Mouse (Mus musculus) fibroblast of lung, adult 2 months (primary cell): ENCODE results near the gene Echs1.

ENCODE experiments used
- DNase-seq: peaks from one replicate; pipeline ENCODE4 v3.0.0-alpha.2; 2011; ENCODE audit warnings: low read depth

The Echs1 gene

GRCm38 (mm10) chr7:140115583-140116328, 520 bp downstream of the Echs1 start, which contains the start of gene Paox:
Paox (plus strand) TSS chr7:140115799.
- peak; percentile 94 for DNase-seq

GRCm38 (mm10) chr7:140111943-140112342, 4.3 kb downstream of the Echs1 start:
- peak; percentile 89 for DNase-seq

GRCm38 (mm10) chr7:140104009-140104408, 12.3 kb downstream of the Echs1 start:
- no peak for DNase-seq

- DNase-seq, result peak; percentile 52
Observed at GRCm38 (mm10) chr7:140101993-140102860, 14.0 kb downstream of the Echs1 start, which contains the start of gene Fuom. Fuom (minus strand) TSS chr7:140102441.

GRCm38 (mm10) chr7:140101498-140101897, 14.8 kb downstream of the Echs1 start:
- DNase-seq, result no peak

GRCm38 (mm10) chr7:140098466-140098865, 17.8 kb downstream of the Echs1 start:
- no peak for DNase-seq

GRCm38 (mm10) chr7:140096055-140096454, 20.2 kb downstream of the Echs1 start:
- no peak for DNase-seq

- no peak for DNase-seq
Observed at GRCm38 (mm10) chr7:140095556-140095955, 20.7 kb downstream of the Echs1 start.

GRCm38 (mm10) chr7:140094954-140095353, 21.3 kb downstream of the Echs1 start:
- no peak for DNase-seq

- DNase-seq, result no peak
Observed at GRCm38 (mm10) chr7:140092924-140093528, 23.2 kb downstream of the Echs1 start, which contains the start of gene Prap1. Prap1 (plus strand) TSS chr7:140093395.

- DNase-seq, result no peak
Observed at GRCm38 (mm10) chr7:140090601-140091000, 25.7 kb downstream of the Echs1 start.

GRCm38 (mm10) chr7:140082242-140082678, 34.0 kb downstream of the Echs1 start, which contains the start of gene Caly:
Caly (minus strand) TSS chr7:140082548.
- DNase-seq, result no peak

- no peak for DNase-seq
Observed at GRCm38 (mm10) chr7:140081408-140082241, 34.7 kb downstream of the Echs1 start.

- peak; percentile 31 for DNase-seq
Observed at GRCm38 (mm10) chr7:140080503-140081156, 35.6 kb downstream of the Echs1 start.

- DNase-seq, result peak; percentile 49
Observed at GRCm38 (mm10) chr7:140078711-140079110, 37.6 kb downstream of the Echs1 start.

GRCm38 (mm10) chr7:140077698-140078097, 38.6 kb downstream of the Echs1 start:
- DNase-seq, result no peak

- no peak for DNase-seq
Observed at GRCm38 (mm10) chr7:140070042-140070711, 46.1 kb downstream of the Echs1 start.

GRCm38 (mm10) chr7:140067397-140067796, 48.9 kb downstream of the Echs1 start:
- DNase-seq, result no peak

- DNase-seq, result no peak
Observed at GRCm38 (mm10) chr7:140063092-140063491, 53.2 kb downstream of the Echs1 start.

GRCm38 (mm10) chr7:140062307-140062706, 54.0 kb downstream of the Echs1 start:
- no peak for DNase-seq
